Mouse (Mus musculus): ENCODE results near the gene Gm13271. TPM values are rescaled to one million over a fixed set of nuclear protein-coding genes. Genes with fewer than 3 reads are reported as not detected.
"Not testable (repeated sequence)": the region's sequence is repeated elsewhere in the genome, so short reads cannot be mapped to it uniquely, and the experiment has no call there.

Gm13271 gene
- polyA plus RNA-seq, 1 experiment from 2014 or later: not detected

- no CpG with 5 or more reads among the region's 32 CpGs for WGBS
- not testable (repeated sequence) for H3K4me3 ChIP-seq; H3K4me1 ChIP-seq; H3K27ac ChIP-seq; DNase-seq (ENCODE audit: extremely low spot score, low spot score); H3K36me3 ChIP-seq (replicated peaks); H3K27me3 ChIP-seq (ENCODE audit: poor library complexity, severe bottlenecking); H3K9me3 ChIP-seq
Observed at GRCm38 (mm10) chr4:88773534-88773933, 18.9 kb downstream of the Gm13271 start, which contains the start of gene Gm13290. Gm13290 (plus strand) TSS chr4:88773834.

GRCm38 (mm10) chr4:88776622-88777021, 22.0 kb downstream of the Gm13271 start, which contains the start of gene Gm13289:
Gm13289 (plus strand) TSS chr4:88776922.
- H3K27me3 ChIP-seq (ENCODE audit: poor library complexity, severe bottlenecking); H3K36me3 ChIP-seq (replicated peaks); H3K9me3 ChIP-seq; DNase-seq (ENCODE audit: extremely low spot score, low spot score); H3K4me1 ChIP-seq; H3K27ac ChIP-seq; H3K4me3 ChIP-seq: not testable (repeated sequence)
- no CpG with 5 or more reads among the region's 29 CpGs for WGBS

- not testable (repeated sequence) for DNase-seq (ENCODE audit: extremely low spot score, low spot score); H3K4me1 ChIP-seq; H3K27me3 ChIP-seq (ENCODE audit: poor library complexity, severe bottlenecking); H3K36me3 ChIP-seq (replicated peaks); H3K4me3 ChIP-seq; H3K27ac ChIP-seq; H3K9me3 ChIP-seq
- WGBS: no CpG with 5 or more reads among the region's 29 CpGs
Observed at GRCm38 (mm10) chr4:88779550-88779949, 24.9 kb downstream of the Gm13271 start, which contains the start of gene Gm13272. Gm13272 (plus strand) TSS chr4:88779850.

GRCm38 (mm10) chr4:88780320-88780719, 25.7 kb downstream of the Gm13271 start:
- 43% methylated on average over 16 of the region's 18 CpGs for WGBS

GRCm38 (mm10) chr4:88781831-88782230, 27.2 kb downstream of the Gm13271 start, which contains the start of gene Ifnz:
Ifnz (plus strand) TSS chr4:88782131.
- H3K9me3 ChIP-seq; H3K27me3 ChIP-seq (ENCODE audit: poor library complexity, severe bottlenecking); DNase-seq (ENCODE audit: extremely low spot score, low spot score); H3K36me3 ChIP-seq (replicated peaks); H3K27ac ChIP-seq; H3K4me1 ChIP-seq: not testable (repeated sequence)
- H3K4me3 ChIP-seq: peak within 1 kb of the TSS; percentile 33; the same call in 1 of the 2 replicates
- 17% methylated on average over 5 of the region's 7 CpGs for WGBS

More at GRCm38 (mm10) chr4:88780320-88780719, 25.7 kb downstream of the Gm13271 start:
- not testable (repeated sequence) for H3K27me3 ChIP-seq (ENCODE audit: poor library complexity, severe bottlenecking); DNase-seq (ENCODE audit: extremely low spot score, low spot score); H3K9me3 ChIP-seq; H3K4me1 ChIP-seq; H3K27ac ChIP-seq; H3K36me3 ChIP-seq (replicated peaks); H3K4me3 ChIP-seq

- peak overlapping the region; percentile 33; the same call in 1 of the 2 replicates for H3K4me3 ChIP-seq
- DNase-seq (ENCODE audit: extremely low spot score, low spot score); H3K36me3 ChIP-seq (replicated peaks); H3K27ac ChIP-seq; H3K4me1 ChIP-seq; H3K9me3 ChIP-seq; H3K27me3 ChIP-seq (ENCODE audit: poor library complexity, severe bottlenecking): not testable (repeated sequence)
- WGBS: 0% methylated on average over 4 of the region's 31 CpGs
Observed at GRCm38 (mm10) chr4:88782335-88782734, 27.7 kb downstream of the Gm13271 start.

- not testable (repeated sequence) for H3K36me3 ChIP-seq (replicated peaks); H3K4me1 ChIP-seq; H3K4me3 ChIP-seq; H3K9me3 ChIP-seq; DNase-seq (ENCODE audit: extremely low spot score, low spot score); H3K27ac ChIP-seq; H3K27me3 ChIP-seq (ENCODE audit: poor library complexity, severe bottlenecking)
- WGBS: no CpG with 5 or more reads among the region's 27 CpGs
Observed at GRCm38 (mm10) chr4:88785409-88785808, 30.7 kb downstream of the Gm13271 start, which contains the start of gene Gm13276. Gm13276 (plus strand) TSS chr4:88785709.

- WGBS: 3% methylated on average over 4 of the region's 28 CpGs
- H3K4me1 ChIP-seq; H3K36me3 ChIP-seq (replicated peaks); H3K4me3 ChIP-seq; H3K9me3 ChIP-seq; H3K27ac ChIP-seq; H3K27me3 ChIP-seq (ENCODE audit: poor library complexity, severe bottlenecking); DNase-seq (ENCODE audit: extremely low spot score, low spot score): not testable (repeated sequence)
Observed at GRCm38 (mm10) chr4:88788402-88788801, 33.7 kb downstream of the Gm13271 start, which contains the start of gene Gm13277. Gm13277 (plus strand) TSS chr4:88788632.

GRCm38 (mm10) chr4:88791250-88791649, 36.6 kb downstream of the Gm13271 start, which contains the start of gene Gm13278:
Gm13278 (plus strand) TSS chr4:88791550.
- WGBS: no CpG with 5 or more reads among the region's 28 CpGs
- H3K36me3 ChIP-seq (replicated peaks); DNase-seq (ENCODE audit: extremely low spot score, low spot score); H3K27me3 ChIP-seq (ENCODE audit: poor library complexity, severe bottlenecking); H3K4me1 ChIP-seq; H3K9me3 ChIP-seq; H3K27ac ChIP-seq; H3K4me3 ChIP-seq: not testable (repeated sequence)

- not testable (repeated sequence) for H3K4me1 ChIP-seq; H3K4me3 ChIP-seq; H3K9me3 ChIP-seq; H3K27ac ChIP-seq; H3K27me3 ChIP-seq (ENCODE audit: poor library complexity, severe bottlenecking); H3K36me3 ChIP-seq (replicated peaks); DNase-seq (ENCODE audit: extremely low spot score, low spot score)
- 0% methylated on average over 17 of the region's 52 CpGs for WGBS
Observed at GRCm38 (mm10) chr4:88793936-88794675, 39.4 kb downstream of the Gm13271 start, which contains the start of gene Gm13275. Gm13275 (plus strand) TSS chr4:88794487.

- H3K27ac ChIP-seq; H3K4me1 ChIP-seq; H3K9me3 ChIP-seq; H3K27me3 ChIP-seq (ENCODE audit: poor library complexity, severe bottlenecking); H3K36me3 ChIP-seq (replicated peaks); H3K4me3 ChIP-seq; DNase-seq (ENCODE audit: extremely low spot score, low spot score): not testable (repeated sequence)
- no CpG with 5 or more reads among the region's 28 CpGs for WGBS
Observed at GRCm38 (mm10) chr4:88797097-88797496, 42.4 kb downstream of the Gm13271 start, which contains the start of gene Gm13279. Gm13279 (plus strand) TSS chr4:88797397.

- H3K27me3 ChIP-seq (ENCODE audit: poor library complexity, severe bottlenecking); H3K36me3 ChIP-seq (replicated peaks); H3K9me3 ChIP-seq; H3K4me3 ChIP-seq; H3K27ac ChIP-seq; H3K4me1 ChIP-seq; DNase-seq (ENCODE audit: extremely low spot score, low spot score): not testable (repeated sequence)
- 14% methylated on average over 6 of the region's 7 CpGs for WGBS
Observed at GRCm38 (mm10) chr4:88799365-88799764, 44.7 kb downstream of the Gm13271 start, which contains the start of gene Gm13285. Gm13285 (plus strand) TSS chr4:88799665.

- WGBS: no CpG with 5 or more reads among the region's 29 CpGs
- H3K4me1 ChIP-seq; H3K9me3 ChIP-seq; H3K4me3 ChIP-seq; H3K27ac ChIP-seq; DNase-seq (ENCODE audit: extremely low spot score, low spot score); H3K36me3 ChIP-seq (replicated peaks): not testable (repeated sequence)
- H3K27me3 ChIP-seq (ENCODE audit: poor library complexity, severe bottlenecking): peaks cover 17% of the 10 kb centered on the region
Observed at GRCm38 (mm10) chr4:88802954-88803353, 48.3 kb downstream of the Gm13271 start, which contains the start of gene Gm13287. Gm13287 (plus strand) TSS chr4:88803254.

Data from forebrain, embryonic 10.5 days (tissue).